Mouse (Mus musculus) left cerebral cortex, adult 2 months (tissue): ENCODE data around the gene Cdk14. TPM values are rescaled to one million over a fixed set of nuclear protein-coding genes. Genes with fewer than 3 reads are reported as not detected.

ENCODE experiments used
- DNase-seq, 2 experiments: peaks; one replicate each; pipeline ENCODE4 v3.0.0; 2021 to 2022; ENCODE audit warnings: low spot score in 2 of 2, mixed read lengths in 1 of 2; ENCODE audit errors: extremely low spot score in 1 of 2
- H3K27ac ChIP-seq: fragments of 200-600 bp; 2 replicates; pipeline ENCODE4 v1.8.1; 2022
- H3K4me3 ChIP-seq: fragments of 200-600 bp; 2 replicates; pipeline ENCODE4 v1.8.1; 2022
- CTCF ChIP-seq: fragments of 200-600 bp; IDR thresholded peaks from 2 replicates; pipeline ENCODE4 v1.8.1; 2022; ENCODE audit warnings: antibody characterized with exemption, mild to moderate bottlenecking, moderate library complexity
- intact Hi-C: fragments of 180-260 bp; cut with DNase I; formaldehyde crosslinking; loops from one replicate; pipeline ENCODE4 v1.15.1; 2025
- total RNA-seq, 2 experiments: library from RNA; stranded (reverse); gene quantifications; 2 replicates each; pipeline ENCODE4 v1.2.3; 2021

Cdk14 gene
- total RNA-seq, 2 experiments from 2014 or later = 199 to 207 TPM

DNA sequence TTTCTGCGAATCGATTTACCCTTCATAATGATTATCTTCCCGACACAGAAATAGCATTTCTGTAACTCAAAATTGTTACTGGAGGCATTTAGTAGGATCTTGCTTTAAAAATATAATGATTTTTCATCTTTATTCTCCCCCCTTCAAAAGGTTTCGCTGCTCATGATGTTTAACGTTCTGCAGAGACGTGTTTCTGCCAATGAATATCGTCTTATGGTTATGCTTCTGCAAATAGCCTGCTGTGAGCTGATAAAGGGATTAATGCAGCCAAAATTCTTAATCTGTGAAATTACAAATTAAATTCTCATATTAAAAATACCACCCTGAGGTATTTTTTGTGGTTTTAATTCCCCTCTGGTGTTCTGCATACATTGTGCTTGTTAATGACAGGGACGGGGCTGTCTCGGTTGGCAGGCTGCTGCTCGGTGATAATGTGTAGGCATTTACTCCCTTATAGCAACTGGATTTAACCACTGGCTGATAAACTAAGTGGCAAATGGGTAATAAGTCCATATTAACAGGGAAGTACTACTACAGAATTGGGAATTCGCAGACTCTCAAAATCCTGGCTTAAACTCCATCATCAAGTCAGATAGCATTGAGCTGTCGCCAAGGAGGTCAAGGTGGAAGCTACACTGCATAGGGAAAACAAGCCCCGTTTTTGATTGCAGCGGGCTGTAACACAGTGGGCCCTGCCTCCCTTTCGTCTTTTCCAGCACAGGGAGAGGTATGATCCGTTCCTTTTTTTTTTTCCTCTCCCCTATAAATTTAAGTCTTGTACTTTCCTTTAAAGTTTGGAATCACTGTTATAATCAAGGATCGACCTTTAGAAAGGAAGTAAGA is 528.0 kb downstream of the Cdk14 start:
- no peak for DNase-seq
- intact Hi-C loops = no loop called here
- TF ChIP-seq CTCF = no peak
- Histone ChIP-seq H3K27ac (no peak overlapping the region), H3K4me3 (no peak overlapping the region)

- intact Hi-C loops = no loop called here
- no peak for TF ChIP-seq CTCF
- DNase-seq = no peak
- Histone ChIP-seq H3K4me3 (no peak overlapping the region), H3K27ac (no peak overlapping the region)
These were observed 533.0 kb downstream of the Cdk14 start for GRCm38 (mm10) chr5:4887069-4887468.

DNA sequence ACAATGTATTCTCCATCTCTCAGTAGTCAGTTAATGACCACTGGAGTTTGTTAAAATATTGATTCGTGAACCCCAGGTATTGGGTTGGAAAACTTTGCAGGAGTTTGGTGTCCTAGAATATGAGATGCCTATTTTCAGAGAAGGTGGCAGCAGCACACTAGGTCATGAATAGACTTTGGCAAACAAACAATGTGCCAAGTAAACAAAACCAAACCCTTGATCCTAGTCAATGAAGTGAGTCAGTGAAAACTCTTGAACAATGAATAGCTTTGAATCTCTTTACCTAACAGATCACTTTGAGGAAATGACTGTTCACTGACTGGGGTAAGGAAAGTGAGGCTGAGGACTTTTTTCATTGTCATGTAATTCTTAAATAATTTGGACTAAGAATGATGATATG is 537.3 kb downstream of the Cdk14 start:
- H3K4me3 ChIP-seq = no peak overlapping the region
- intact Hi-C loops = no loop called here
- DNase-seq = no peak
- TF ChIP-seq CTCF = no peak
- no peak overlapping the region for H3K27ac ChIP-seq

DNA sequence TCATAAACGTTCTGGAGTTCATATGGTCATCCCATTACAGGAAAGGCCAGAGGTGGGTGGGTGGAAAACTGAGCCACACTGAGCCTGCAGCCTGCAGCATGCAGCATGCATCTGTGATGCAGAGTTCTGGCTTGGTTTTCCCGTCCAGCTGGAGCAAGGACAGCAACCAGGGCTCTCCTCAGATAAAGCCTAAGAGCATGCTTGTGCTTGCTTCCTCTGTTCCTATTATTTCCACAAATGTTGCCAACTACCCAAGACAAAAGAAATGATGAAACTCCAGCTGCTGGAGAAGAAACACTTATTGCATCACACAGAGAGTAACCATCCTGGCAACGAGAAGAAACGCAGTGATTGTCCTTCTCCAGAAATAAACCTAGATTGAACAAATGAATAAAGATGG is 539.8 kb downstream of the Cdk14 start:
- TF ChIP-seq CTCF = no peak
- intact Hi-C loops = no loop called here
- no peak overlapping the region for H3K27ac ChIP-seq

DNA sequence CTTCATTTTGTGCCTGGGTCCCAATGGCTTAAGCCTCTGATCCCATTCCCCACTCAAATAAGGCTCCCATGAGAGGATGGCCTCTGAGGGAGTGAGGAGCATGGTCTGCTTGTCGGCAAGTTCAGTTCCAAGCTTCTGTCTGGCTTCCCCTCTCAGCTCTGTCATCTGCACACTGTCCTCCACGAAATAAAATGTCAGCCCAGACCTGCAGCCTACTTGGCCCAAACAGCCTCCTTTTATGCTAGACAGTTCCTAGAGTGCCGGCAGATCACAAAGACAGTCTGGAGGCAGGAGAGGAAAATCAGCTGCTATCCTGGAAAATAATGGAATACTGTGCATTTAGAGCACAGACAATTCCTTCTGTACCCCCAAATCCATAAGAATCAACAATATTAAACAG is 541.2 kb downstream of the Cdk14 start:
- intact Hi-C loops = no loop called here
- TF ChIP-seq CTCF = no peak
- Histone ChIP-seq H3K27ac (no peak overlapping the region), H3K4me3 (no peak overlapping the region)
- no peak for DNase-seq

More for the DNA sequence above, 539.8 kb downstream of the Cdk14 start:
- H3K4me3 ChIP-seq = no peak overlapping the region
- DNase-seq = no peak

DNA sequence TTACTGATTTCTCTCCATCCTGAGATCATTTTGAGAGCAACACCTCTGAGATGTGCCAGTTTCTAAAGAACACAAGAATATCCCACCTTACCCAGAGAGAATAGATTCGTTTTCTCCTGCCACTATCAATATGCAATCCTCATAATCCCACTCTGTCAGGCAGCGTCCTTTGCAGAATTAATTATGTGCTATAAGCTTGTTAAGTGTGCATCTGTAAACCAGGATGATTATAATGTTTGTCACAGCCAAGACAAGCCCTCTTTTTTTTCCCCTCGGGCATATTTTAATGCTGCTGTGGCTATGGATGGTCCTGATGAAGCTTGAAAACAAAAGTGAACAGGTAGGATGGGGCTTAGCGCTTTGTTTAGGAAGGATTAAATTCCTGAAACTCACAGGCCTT is 542.5 kb downstream of the Cdk14 start:
- no peak for DNase-seq
- Histone ChIP-seq H3K27ac (no peak overlapping the region), H3K4me3 (no peak overlapping the region)
- TF ChIP-seq CTCF = no peak
- intact Hi-C loops = no loop called here

- no peak overlapping the region for H3K27ac ChIP-seq
- DNase-seq = no peak
- no peak for TF ChIP-seq CTCF
- intact Hi-C loops = no loop called here
- no peak overlapping the region for H3K4me3 ChIP-seq
These were observed 542.9 kb downstream of the Cdk14 start for GRCm38 (mm10) chr5:4877131-4877631.

- no peak for TF ChIP-seq CTCF
- Histone ChIP-seq H3K4me3 (no peak overlapping the region), H3K27ac (no peak overlapping the region)
- DNase-seq = no peak
- intact Hi-C loops = no loop called here
These were observed 543.4 kb downstream of the Cdk14 start for GRCm38 (mm10) chr5:4876653-4877091.

- TF ChIP-seq CTCF = no peak
- no peak for DNase-seq
- intact Hi-C loops = no loop called here
- Histone ChIP-seq H3K27ac (no peak overlapping the region), H3K4me3 (no peak overlapping the region)
These were observed 549.9 kb downstream of the Cdk14 start for GRCm38 (mm10) chr5:4870041-4870726.

DNA sequence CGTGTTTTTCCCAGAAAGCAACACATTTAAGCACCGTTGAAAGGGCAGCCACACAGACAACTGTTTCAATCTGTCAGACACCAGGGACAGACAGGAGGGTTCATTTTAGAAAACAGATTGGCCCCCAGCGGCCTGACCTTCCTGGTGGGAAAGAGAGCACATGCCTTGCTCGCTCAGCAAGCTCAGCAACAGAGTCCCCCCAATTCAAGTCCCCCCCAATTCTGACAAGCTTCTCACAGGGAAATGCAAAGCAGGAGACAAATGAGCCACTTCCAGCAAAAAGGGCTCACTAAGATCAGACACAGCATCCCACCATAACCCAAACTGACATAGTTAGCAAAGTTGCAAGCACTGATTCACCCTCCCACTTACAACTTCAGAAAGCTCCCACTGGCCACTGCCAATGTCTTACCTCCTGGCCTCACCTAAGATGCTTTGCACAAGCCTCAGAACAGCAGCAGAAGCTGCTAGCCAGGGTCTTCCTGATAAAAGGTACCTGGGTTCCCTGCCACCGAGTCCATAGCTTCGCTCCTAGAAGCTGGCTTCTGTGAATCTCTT is 551.5 kb downstream of the Cdk14 start:
- no peak overlapping the region for H3K4me3 ChIP-seq
- intact Hi-C loops = loop anchor here (5.0 kb wide), 1 partner anchor 111 kb away; the partner anchor contains the start of gene Fzd1
- H3K27ac ChIP-seq = no peak overlapping the region
- no peak for DNase-seq
- no peak for TF ChIP-seq CTCF

GRCm38 (mm10) chr5:4867849-4868562 is 552.1 kb downstream of the Cdk14 start:
- no peak for DNase-seq
- TF ChIP-seq CTCF = no peak
- H3K4me3 ChIP-seq = no peak overlapping the region
- no peak overlapping the region for H3K27ac ChIP-seq
- intact Hi-C loops = loop anchor here (5.0 kb wide), 1 partner anchor 111 kb away; the partner anchor contains the start of gene Fzd1

GRCm38 (mm10) chr5:4866945-4867344 is 553.2 kb downstream of the Cdk14 start:
- no peak for DNase-seq
- intact Hi-C loops = loop anchor here (5.0 kb wide), 1 partner anchor 110 kb away; the partner anchor contains the start of gene Fzd1

More at GRCm38 (mm10) chr5:4866945-4867344, 553.2 kb downstream of the Cdk14 start:
- Histone ChIP-seq H3K4me3 (no peak overlapping the region), H3K27ac (no peak overlapping the region)
- TF ChIP-seq CTCF = no peak
